Mouse (Mus musculus) midbrain, postnatal 0 days (tissue): Measurements from ENCODE around the gene Nes. TPM values are rescaled to one million over a fixed set of nuclear protein-coding genes. Genes with fewer than 3 reads are reported as not detected.

Experiments used
- ATAC-seq: fragments of 200-750 bp; cut with Nextera tagmentation; 2 replicates; pipeline ENCODE4 v1.8.0; 2017; ENCODE audit warnings: moderate number of reproducible peaks, mild to moderate bottlenecking, moderate TSS enrichment, moderate library complexity; ENCODE audit not compliant: low FRiP score
- DNase-seq: peaks from one replicate; pipeline ENCODE4 v3.0.0-alpha.2; 2015; ENCODE audit warnings: low spot score
- H3K27ac ChIP-seq: fragments of 300-500 bp; sonication (generic); 2 replicates; pipeline ENCODE4 v1.5.1; 2014; ENCODE audit warnings: low read depth, mild to moderate bottlenecking, low read length, mixed read lengths
- H3K27me3 ChIP-seq: fragments of 300-500 bp; sonication (generic); 2 replicates; pipeline ENCODE4 v1.6.1; 2014; ENCODE audit warnings: low read length, control low read depth, mixed read lengths; ENCODE audit not compliant: insufficient read depth
- H3K36me3 ChIP-seq: fragments of 300-500 bp; sonication (generic); 2 replicates; pipeline ENCODE4 v1.6.1; 2014; ENCODE audit warnings: low read length, control low read depth, mixed read lengths; ENCODE audit not compliant: insufficient read depth
- H3K4me1 ChIP-seq: fragments of 300-500 bp; sonication (generic); 2 replicates; pipeline ENCODE4 v1.6.1; 2014; ENCODE audit warnings: mild to moderate bottlenecking, control low read depth, antibody characterized with exemption, low read length, mixed read lengths; ENCODE audit not compliant: insufficient read depth
- H3K4me2 ChIP-seq: fragments of 300-500 bp; sonication (generic); 2 replicates; pipeline ENCODE4 v1.6.1; 2014; ENCODE audit warnings: low read depth, mild to moderate bottlenecking, low read length, mixed read lengths; ENCODE audit not compliant: poor library complexity, severe bottlenecking
- H3K4me3 ChIP-seq: fragments of 300-500 bp; sonication (generic); 2 replicates; pipeline ENCODE4 v1.5.1; 2014; ENCODE audit warnings: low read depth, mild to moderate bottlenecking, low read length, moderate library complexity
- H3K9ac ChIP-seq: fragments of 300-500 bp; sonication (generic); replicated peaks from 2 replicates; pipeline ENCODE4 v1.6.1; 2014; ENCODE audit warnings: mild to moderate bottlenecking, low read length, moderate library complexity, mixed read lengths; ENCODE audit not compliant: poor library complexity, severe bottlenecking
- H3K9me3 ChIP-seq: fragments of 300-500 bp; sonication (generic); 2 replicates; pipeline ENCODE4 v1.6.1; 2016; ENCODE audit warnings: low read length, control low read depth
- CTCF ChIP-seq: IDR thresholded peaks from 2 replicates; pipeline ENCODE4 v1.5.1; 2016; ENCODE audit warnings: antibody characterized with exemption, mild to moderate bottlenecking
- WGBS: fragments of 180-500 bp; shearing (Covaris S2); extraction: QIAGEN DNeasy Blood & Tissue Kit; methylation state at CpG from one replicate; pipeline ENCODE4 v1.1.7; 2014; 5-methylcytosine and 5-hydroxymethylcytosine counted together
- polyA plus RNA-seq: library from polyadenylated mRNA; unstranded; fragments of >200 nt; fragmentation: Nextera tagmentation; extraction: Ambion mirVana; gene quantifications from 2 replicates; pipeline ENCODE4 v1.2.1, GENCODE M21; 2015
- total RNA-seq: library from RNA; depleted of rRNA; stranded (reverse); fragments of >200 nt; gene quantifications from 2 replicates; pipeline ENCODE4 v1.2.3, GENCODE M21; 2014

Gene Nes
- total and polyA plus RNA-seq, 2 experiments from 2014 or later: 8.8 to 22.4 TPM

GRCm38 (mm10) chr3:87952440-87952839 lies 18.4 kb upstream of the Nes start:
- Histone ChIP-seq H3K9me3 (no peaks in the 10 kb centered on the region), H3K27ac (peak overlapping the region; percentile 6; the same call in 1 of the 2 replicates), H3K27me3 (0 out of 2 replicates have a peak, but pooled peaks cover 4% of the 10 kb centered on the region), H3K9ac (no peak overlapping the region), H3K4me1 (peaks cover 10% of the 10 kb centered on the region), H3K36me3 (no peaks in the 10 kb centered on the region), H3K4me2 (peak overlapping the region; percentile 25), H3K4me3 (peak overlapping the region; percentile 3; the same call in 1 of the 2 replicates)
- TF ChIP-seq CTCF: no peak
- ATAC-seq (peak; percentile 47; the same call in 1 of the 2 replicates), DNase-seq (peak; percentile 63)
- 4% methylated on average over 4 of the region's 5 CpGs for WGBS

- TF ChIP-seq CTCF: no peak
- H3K4me3 ChIP-seq: no peak overlapping the region
- 5% methylated on average over 1 of the region's 1 CpGs for WGBS
- 0 out of 2 replicates have a peak, but pooled peaks cover 3% of the 10 kb centered on the region for H3K27me3 ChIP-seq
- H3K4me2 ChIP-seq: no peak overlapping the region
- DNase-seq (no peak), ATAC-seq (no peak)
- no peaks in the 10 kb centered on the region for H3K4me1 ChIP-seq
- H3K9me3 ChIP-seq: no peaks in the 10 kb centered on the region
- no peak overlapping the region for H3K9ac ChIP-seq
- no peaks in the 10 kb centered on the region for H3K36me3 ChIP-seq
- H3K27ac ChIP-seq: no peak overlapping the region
Observed at GRCm38 (mm10) chr3:87958056-87958455, 12.8 kb upstream of the Nes start.

- ATAC-seq: no peak
- H3K4me2 ChIP-seq: no peak overlapping the region
Observed at GRCm38 (mm10) chr3:87958476-87958875, 12.4 kb upstream of the Nes start.

GRCm38 (mm10) chr3:87958967-87959366 lies 11.9 kb upstream of the Nes start:
- no peak for TF ChIP-seq CTCF
- no peak overlapping the region for H3K4me2 ChIP-seq
- 13% methylated on average over 1 of the region's 1 CpGs for WGBS
- no peak overlapping the region for H3K4me3 ChIP-seq
- no peaks in the 10 kb centered on the region for H3K4me1 ChIP-seq
- no peaks in the 10 kb centered on the region for H3K9me3 ChIP-seq
- H3K27ac ChIP-seq: no peak overlapping the region
- 0 out of 2 replicates have a peak, but pooled peaks cover 3% of the 10 kb centered on the region for H3K27me3 ChIP-seq
- no peaks in the 10 kb centered on the region for H3K36me3 ChIP-seq
- DNase-seq: no peak
- no peak overlapping the region for H3K9ac ChIP-seq
- ATAC-seq: no peak

More at GRCm38 (mm10) chr3:87958476-87958875, 12.4 kb upstream of the Nes start:
- Histone ChIP-seq H3K27me3 (0 out of 2 replicates have a peak, but pooled peaks cover 3% of the 10 kb centered on the region), H3K9ac (no peak overlapping the region), H3K36me3 (no peaks in the 10 kb centered on the region), H3K4me1 (no peaks in the 10 kb centered on the region), H3K9me3 (no peaks in the 10 kb centered on the region), H3K27ac (no peak overlapping the region), H3K4me3 (no peak overlapping the region)
- DNase-seq: no peak
- no peak for TF ChIP-seq CTCF
- 42% methylated on average over 4 of the region's 4 CpGs for WGBS

GRCm38 (mm10) chr3:87959371-87959770 lies 11.5 kb upstream of the Nes start:
- H3K9me3 ChIP-seq: no peaks in the 10 kb centered on the region
- no peaks in the 10 kb centered on the region for H3K36me3 ChIP-seq
- H3K4me1 ChIP-seq: no peaks in the 10 kb centered on the region
- no peak overlapping the region for H3K4me2 ChIP-seq
- no peak overlapping the region for H3K27ac ChIP-seq
- H3K9ac ChIP-seq: no peak overlapping the region
- no peak for TF ChIP-seq CTCF
- WGBS: 71% methylated on average over 7 of the region's 7 CpGs
- 0 out of 2 replicates have a peak, but pooled peaks cover 3% of the 10 kb centered on the region for H3K27me3 ChIP-seq
- DNase-seq (no peak), ATAC-seq (no peak)
- no peak overlapping the region for H3K4me3 ChIP-seq

GRCm38 (mm10) chr3:87960191-87960585 lies 10.7 kb upstream of the Nes start:
- DNase-seq: no peak
- WGBS: 4% methylated on average over 10 of the region's 10 CpGs
- Histone ChIP-seq H3K4me3 (peak overlapping the region; percentile 42), H3K4me1 (no peaks in the 10 kb centered on the region), H3K4me2 (peak overlapping the region; percentile 75), H3K9ac (peak overlapping the region; percentile 55), H3K36me3 (no peaks in the 10 kb centered on the region), H3K27me3 (0 out of 2 replicates have a peak, but pooled peaks cover 3% of the 10 kb centered on the region), H3K9me3 (no peaks in the 10 kb centered on the region), H3K27ac (peak overlapping the region; percentile 52; the same call in 1 of the 2 replicates)
- TF ChIP-seq CTCF: no peak
- ATAC-seq: no peak
